Mouse (Mus musculus): ENCODE measurements around the gene Tmem222.

Tmem222 gene

GRCm38 (mm10) chr4:133253412-133253811 is 24.2 kb downstream of the Tmem222 start:
- in situ Hi-C loops (cut with MboI; ENCODE audit: low sequenced_read_pairs), result no loop called here

GRCm38 (mm10) chr4:133252089-133252488 is 25.5 kb downstream of the Tmem222 start:
- in situ Hi-C loops (cut with MboI; ENCODE audit: low sequenced_read_pairs), result no loop called here

GRCm38 (mm10) chr4:133251214-133251613 is 26.4 kb downstream of the Tmem222 start:
- in situ Hi-C loops (cut with MboI; ENCODE audit: low sequenced_read_pairs), result no loop called here

GRCm38 (mm10) chr4:133250609-133251008 is 27.0 kb downstream of the Tmem222 start:
- in situ Hi-C loops (cut with MboI; ENCODE audit: low sequenced_read_pairs), result no loop called here

GRCm38 (mm10) chr4:133247806-133248449 is 29.7 kb downstream of the Tmem222 start:
- in situ Hi-C loops (cut with MboI; ENCODE audit: low sequenced_read_pairs), result no loop called here

- in situ Hi-C loops (cut with MboI; ENCODE audit: low sequenced_read_pairs), result no loop called here
These were observed 30.5 kb downstream of the Tmem222 start for GRCm38 (mm10) chr4:133247072-133247471.

- in situ Hi-C loops (cut with MboI; ENCODE audit: low sequenced_read_pairs), result no loop called here
These were observed 33.3 kb downstream of the Tmem222 start for GRCm38 (mm10) chr4:133244289-133244688.

GRCm38 (mm10) chr4:133243538-133243937 is 34.1 kb downstream of the Tmem222 start:
- in situ Hi-C loops (cut with MboI; ENCODE audit: low sequenced_read_pairs), result no loop called here

- in situ Hi-C loops (cut with MboI; ENCODE audit: low sequenced_read_pairs), result no loop called here
These were observed 34.9 kb downstream of the Tmem222 start for GRCm38 (mm10) chr4:133242710-133243109.

GRCm38 (mm10) chr4:133241910-133242309 is 35.7 kb downstream of the Tmem222 start:
- in situ Hi-C loops (cut with MboI; ENCODE audit: low sequenced_read_pairs), result no loop called here

GRCm38 (mm10) chr4:133240934-133241908 is 36.4 kb downstream of the Tmem222 start:
- in situ Hi-C loops (cut with MboI; ENCODE audit: low sequenced_read_pairs), result no loop called here

- in situ Hi-C loops (cut with MboI; ENCODE audit: low sequenced_read_pairs), result no loop called here
These were observed 37.1 kb downstream of the Tmem222 start, which contains the start of gene Map3k6 for GRCm38 (mm10) chr4:133240490-133240921. Map3k6 (plus strand) TSS chr4:133240818.

GRCm38 (mm10) chr4:133237911-133238310 is 39.7 kb downstream of the Tmem222 start:
- in situ Hi-C loops (cut with MboI; ENCODE audit: low sequenced_read_pairs), result no loop called here

GRCm38 (mm10) chr4:133235415-133235814 is 42.2 kb downstream of the Tmem222 start:
- in situ Hi-C loops (cut with MboI; ENCODE audit: low sequenced_read_pairs), result no loop called here

- in situ Hi-C loops (cut with MboI; ENCODE audit: low sequenced_read_pairs), result no loop called here
These were observed 42.8 kb downstream of the Tmem222 start for GRCm38 (mm10) chr4:133234771-133235170.

- in situ Hi-C loops (cut with MboI; ENCODE audit: low sequenced_read_pairs), result no loop called here
These were observed 44.2 kb downstream of the Tmem222 start for GRCm38 (mm10) chr4:133233285-133233976.

- in situ Hi-C loops (cut with MboI; ENCODE audit: low sequenced_read_pairs), result no loop called here
These were observed 48.0 kb downstream of the Tmem222 start for GRCm38 (mm10) chr4:133229582-133229981.

GRCm38 (mm10) chr4:133227636-133228035 is 50.0 kb downstream of the Tmem222 start:
- in situ Hi-C loops (cut with MboI; ENCODE audit: low sequenced_read_pairs), result no loop called here

GRCm38 (mm10) chr4:133226073-133226472 is 51.5 kb downstream of the Tmem222 start:
- in situ Hi-C loops (cut with MboI; ENCODE audit: low sequenced_read_pairs), result no loop called here

- in situ Hi-C loops (cut with MboI; ENCODE audit: low sequenced_read_pairs), result no loop called here
These were observed 53.7 kb downstream of the Tmem222 start for GRCm38 (mm10) chr4:133223875-133224274.

- in situ Hi-C loops (cut with MboI; ENCODE audit: low sequenced_read_pairs), result no loop called here
These were observed 55.9 kb downstream of the Tmem222 start for GRCm38 (mm10) chr4:133221701-133222100.
